Mouse (Mus musculus): Measurements from ENCODE around the gene Ptprg.

DNA sequence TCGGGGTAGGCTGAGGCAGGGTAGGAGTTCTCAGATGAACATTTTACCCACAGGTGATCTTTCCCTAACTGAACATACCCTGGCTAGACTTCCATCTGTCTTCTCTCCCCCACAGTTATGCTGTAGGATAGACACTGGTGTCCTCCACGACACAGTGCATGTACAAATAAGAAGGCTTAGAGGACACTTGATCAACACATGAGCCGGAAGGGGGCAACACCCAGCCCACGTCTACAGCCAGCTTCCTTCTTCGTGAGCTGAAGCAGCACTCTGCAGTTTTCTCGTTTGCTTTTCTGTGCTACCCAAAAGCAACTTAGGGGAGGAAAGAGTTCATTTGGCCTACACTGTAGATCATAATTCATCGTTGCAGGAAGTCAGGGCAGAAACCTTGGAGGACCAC, 554.7 kb downstream of the Ptprg start:
- TF ChIP-seq CTCF (IDR thresholded peaks at IDR 0.05 in 2 of 3, conservative IDR thresholded peaks at IDR 0.05 in 1 of 3; ENCODE audit: control insufficient read depth in 1 of 3, insufficient read depth in 1 of 3, low read depth in 2 of 3, low read length in 3 of 3, poor library complexity in 1 of 3, severe bottlenecking in 1 of 3) (no peak), SIN3A (IDR thresholded peaks at IDR 0.05; ENCODE audit: low read length) (no peak), NELFE (IDR thresholded peaks at IDR 0.05; ENCODE audit: low read depth, low read length) (no peak), GATA1 (IDR thresholded peaks at IDR 0.05; ENCODE audit: low read depth, low read length) (no peak), CHD2 (IDR thresholded peaks at IDR 0.05; ENCODE audit: low read length) (no peak), ZC3H11A (IDR thresholded peaks at IDR 0.05; ENCODE audit: low read depth, low read length) (no peak), ETS1 (IDR thresholded peaks at IDR 0.05; ENCODE audit: low read depth, low read length) (no peak), MYB (IDR thresholded peaks at IDR 0.05; ENCODE audit: low read depth, low read length) (no peak), POLR2A (IDR thresholded peaks at IDR 0.05; ENCODE audit: control insufficient read depth in 1 of 2, insufficient read depth in 1 of 2, low read depth in 1 of 2, low read length in 2 of 2, poor library complexity in 1 of 2) (no peak), MYC (IDR thresholded peaks at IDR 0.05; ENCODE audit: low read depth, low read length) (no peak)
